Mouse (Mus musculus) hindbrain, embryonic 16.5 days (tissue): ENCODE data around the gene Camsap1. TPM values are rescaled to one million over a fixed set of nuclear protein-coding genes. Genes with fewer than 3 reads are reported as not detected.

ENCODE experiments used
- ATAC-seq: fragments of 200-750 bp; cut with Nextera tagmentation; 2 replicates; pipeline ENCODE4 v1.8.0; 2017; ENCODE audit warnings: moderate TSS enrichment, moderate library complexity
- H3K27ac ChIP-seq: fragments of 300-500 bp; sonication (generic); 2 replicates; pipeline ENCODE4 v1.5.1; 2014; ENCODE audit warnings: low read depth, mild to moderate bottlenecking, control low read depth, low read length, moderate library complexity
- H3K27me3 ChIP-seq: fragments of 300-500 bp; sonication (generic); replicated peaks from 2 replicates; pipeline ENCODE4 v1.6.1; 2014; ENCODE audit warnings: low read length; ENCODE audit not compliant: control insufficient read depth, insufficient read depth
- H3K36me3 ChIP-seq: fragments of 300-500 bp; sonication (generic); 2 replicates; pipeline ENCODE4 v1.6.1; 2014; ENCODE audit warnings: mild to moderate bottlenecking, low read length, moderate library complexity, mixed read lengths; ENCODE audit not compliant: control insufficient read depth, insufficient read depth
- H3K4me1 ChIP-seq: fragments of 300-500 bp; sonication (generic); 2 replicates; pipeline ENCODE4 v1.6.1; 2014; ENCODE audit warnings: low read depth, low read length; ENCODE audit not compliant: control insufficient read depth, insufficient read depth
- H3K4me2 ChIP-seq: fragments of 300-500 bp; sonication (generic); 2 replicates; pipeline ENCODE4 v1.6.1; 2014; ENCODE audit warnings: mild to moderate bottlenecking, low read length, control low read depth, moderate library complexity
- H3K4me3 ChIP-seq: fragments of 300-500 bp; sonication (generic); 2 replicates; pipeline ENCODE4 v1.5.1; 2014; ENCODE audit warnings: mild to moderate bottlenecking, low read length, control low read depth, moderate library complexity
- H3K9ac ChIP-seq: fragments of 300-500 bp; sonication (generic); 2 replicates; pipeline ENCODE4 v1.6.1; 2014; ENCODE audit warnings: low read depth, mild to moderate bottlenecking, control low read depth, low read length, moderate library complexity
- H3K9me3 ChIP-seq: fragments of 300-500 bp; sonication (generic); 2 replicates; pipeline ENCODE4 v1.6.1; 2014; ENCODE audit warnings: mild to moderate bottlenecking, low read length, moderate library complexity; ENCODE audit not compliant: control insufficient read depth
- WGBS: fragments of 180-500 bp; shearing (Covaris S2); extraction: QIAGEN DNeasy Blood & Tissue Kit; methylation state at CpG from one replicate; pipeline ENCODE4 v1.1.7; 2014; 5-methylcytosine and 5-hydroxymethylcytosine counted together
- polyA plus RNA-seq: library from polyadenylated mRNA; unstranded; fragments of >200 nt; fragmentation: Nextera tagmentation; extraction: Ambion mirVana; gene quantifications from 2 replicates; pipeline ENCODE4 v1.2.1, GENCODE M21; 2015

Gene Camsap1
- polyA plus RNA-seq, 1 experiment from 2014 or later, result 23.6 TPM

DNA sequence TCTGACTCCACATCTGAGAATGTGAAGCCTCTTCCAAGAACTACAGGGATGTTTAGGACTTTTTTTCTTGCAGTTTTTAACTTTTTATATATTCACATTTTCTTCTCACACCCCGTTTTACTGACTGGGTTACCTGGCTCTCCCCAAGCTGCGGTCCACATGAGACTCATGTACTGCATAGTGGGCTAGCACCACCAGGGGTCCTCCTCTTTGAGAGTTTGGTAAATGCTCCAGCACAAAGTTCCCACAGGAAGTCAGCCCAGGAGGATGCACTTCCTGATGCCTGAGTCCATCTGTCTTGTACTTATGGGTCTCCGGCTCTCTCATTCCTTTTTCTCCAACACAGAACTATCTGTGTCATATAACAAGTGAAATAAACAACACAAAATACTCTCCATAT is 35.1 kb downstream of the Camsap1 start:
- H3K4me2 ChIP-seq, result no peak overlapping the region
- WGBS, result 83% methylated on average over 3 of the region's 3 CpGs
- H3K27me3 ChIP-seq, result no peaks in the 10 kb centered on the region
- H3K36me3 ChIP-seq, result peaks cover 19% of the 10 kb centered on the region
- H3K9ac ChIP-seq, result no peak overlapping the region
- no peak overlapping the region for H3K27ac ChIP-seq
- no peak for ATAC-seq
- H3K4me1 ChIP-seq, result no peaks in the 10 kb centered on the region
- no peak overlapping the region for H3K4me3 ChIP-seq
- H3K9me3 ChIP-seq, result no peaks in the 10 kb centered on the region

GRCm38 (mm10) chr2:25943822-25944221 is 39.3 kb downstream of the Camsap1 start:
- 80% methylated on average over 2 of the region's 2 CpGs for WGBS
- ATAC-seq, result no peak
- Histone ChIP-seq H3K4me2 (no peak overlapping the region), H3K27ac (no peak overlapping the region), H3K4me3 (no peak overlapping the region), H3K27me3 (no peaks in the 10 kb centered on the region), H3K36me3 (peaks cover 31% of the 10 kb centered on the region), H3K4me1 (no peaks in the 10 kb centered on the region), H3K9ac (no peak overlapping the region), H3K9me3 (no peaks in the 10 kb centered on the region)

GRCm38 (mm10) chr2:25940503-25940902 is 42.6 kb downstream of the Camsap1 start:
- no peak for ATAC-seq
- Histone ChIP-seq H3K4me1 (no peaks in the 10 kb centered on the region), H3K27ac (no peak overlapping the region), H3K4me2 (no peak overlapping the region), H3K36me3 (peaks cover 41% of the 10 kb centered on the region), H3K9ac (no peak overlapping the region), H3K27me3 (no peaks in the 10 kb centered on the region), H3K4me3 (no peak overlapping the region), H3K9me3 (no peaks in the 10 kb centered on the region)
- 93% methylated on average over 6 of the region's 6 CpGs for WGBS

DNA sequence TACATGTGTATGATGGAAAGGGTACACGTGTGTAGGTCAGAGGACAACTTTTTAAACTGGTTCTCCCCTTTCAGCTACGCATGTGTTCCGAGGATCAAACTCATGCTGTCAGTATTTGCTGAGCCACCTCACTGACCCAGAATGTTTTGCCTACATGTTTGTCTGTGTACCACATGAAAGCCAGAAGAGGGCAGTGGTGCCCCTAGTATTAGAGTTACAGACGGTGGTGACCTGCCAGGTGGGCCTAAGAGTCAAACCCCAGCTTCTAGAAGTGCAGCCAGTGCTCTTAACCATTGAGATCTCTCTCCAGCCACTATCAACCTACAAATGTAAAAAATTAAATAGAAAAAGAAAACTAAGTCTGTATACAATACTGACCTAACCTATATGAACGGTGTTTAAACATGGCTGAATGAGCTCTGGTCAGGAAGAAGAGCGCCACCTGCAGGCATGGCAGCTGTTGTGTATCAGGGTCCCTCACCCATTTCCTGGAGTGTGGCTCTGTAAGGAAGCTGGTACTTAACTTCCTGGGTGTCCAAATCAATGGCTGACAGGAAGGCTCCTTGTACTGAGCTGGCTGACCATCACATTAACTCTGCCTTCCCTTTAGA is 51.7 kb downstream of the Camsap1 start:
- H3K4me1 ChIP-seq, result no peaks in the 10 kb centered on the region
- WGBS, result 84% methylated on average over 6 of the region's 6 CpGs
- ATAC-seq, result no peak
- no peaks in the 10 kb centered on the region for H3K9me3 ChIP-seq
- H3K9ac ChIP-seq, result no peak overlapping the region
- peaks cover 47% of the 10 kb centered on the region for H3K36me3 ChIP-seq
- H3K4me3 ChIP-seq, result no peak overlapping the region
- no peak overlapping the region for H3K4me2 ChIP-seq
- H3K27ac ChIP-seq, result no peak overlapping the region
- no peaks in the 10 kb centered on the region for H3K27me3 ChIP-seq

- H3K4me1 ChIP-seq, result no peaks in the 10 kb centered on the region
- 94% methylated on average over 7 of the region's 7 CpGs for WGBS
- no peak overlapping the region for H3K4me2 ChIP-seq
- no peak overlapping the region for H3K27ac ChIP-seq
- ATAC-seq, result no peak
- no peaks in the 10 kb centered on the region for H3K9me3 ChIP-seq
- H3K27me3 ChIP-seq, result no peaks in the 10 kb centered on the region
- H3K36me3 ChIP-seq, result peaks cover 24% of the 10 kb centered on the region
- no peak overlapping the region for H3K4me3 ChIP-seq
- no peak overlapping the region for H3K9ac ChIP-seq
Observed at GRCm38 (mm10) chr2:25927821-25928220, 55.3 kb downstream of the Camsap1 start.

DNA sequence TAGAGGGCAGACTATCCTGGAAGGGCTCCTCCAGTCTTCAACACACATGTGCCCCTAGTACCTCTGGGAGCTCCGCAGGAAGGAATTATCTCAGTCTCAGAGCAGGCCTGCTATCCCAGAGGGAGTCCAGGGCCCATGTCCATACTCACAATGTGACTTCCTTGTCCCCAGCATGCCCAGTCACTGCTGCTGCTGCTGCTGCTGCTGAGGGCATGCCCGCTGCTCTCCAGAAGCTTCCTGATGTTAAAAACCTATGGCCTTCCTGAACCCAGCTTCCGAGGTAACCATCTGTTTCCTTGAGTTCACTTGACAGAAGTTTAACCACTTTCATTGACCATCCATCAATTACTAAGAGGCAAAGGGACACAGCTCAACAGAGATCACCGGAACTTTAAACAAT is 58.1 kb downstream of the Camsap1 start:
- Histone ChIP-seq H3K36me3 (peaks cover 8% of the 10 kb centered on the region), H3K9ac (no peak overlapping the region), H3K4me1 (peaks cover 2% of the 10 kb centered on the region; the same call in 1 of the 2 replicates), H3K27ac (no peak overlapping the region), H3K9me3 (no peaks in the 10 kb centered on the region), H3K4me2 (no peak overlapping the region), H3K27me3 (no peaks in the 10 kb centered on the region), H3K4me3 (no peak overlapping the region)
- no peak for ATAC-seq
- WGBS, result 89% methylated on average over 4 of the region's 4 CpGs

DNA sequence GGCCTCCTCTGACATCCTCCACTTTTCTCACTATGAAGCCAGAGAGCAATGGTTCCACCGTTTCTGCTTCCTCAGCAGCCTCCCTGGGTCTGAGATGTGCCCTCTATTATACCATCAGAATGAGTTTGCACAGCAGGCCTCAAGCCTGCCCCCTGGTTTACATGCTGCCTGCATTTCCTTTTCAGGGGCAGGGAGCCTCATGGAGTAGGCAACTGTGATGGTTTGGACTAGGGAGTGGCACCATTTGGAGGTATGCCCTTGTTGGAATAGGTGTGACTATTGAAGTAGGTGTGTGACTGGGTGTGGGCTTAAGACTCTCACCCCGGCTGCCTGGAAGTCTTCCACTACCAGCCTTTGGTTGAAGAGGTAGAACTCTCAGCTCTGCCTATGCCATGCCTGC is 59.3 kb downstream of the Camsap1 start:
- 67% methylated on average over 2 of the region's 2 CpGs for WGBS
- H3K27me3 ChIP-seq, result no peaks in the 10 kb centered on the region
- H3K9me3 ChIP-seq, result no peaks in the 10 kb centered on the region
- H3K9ac ChIP-seq, result no peak overlapping the region
- no peak overlapping the region for H3K4me3 ChIP-seq
- peaks cover 3% of the 10 kb centered on the region; the same call in 1 of the 2 replicates for H3K4me1 ChIP-seq
- H3K27ac ChIP-seq, result no peak overlapping the region
- H3K4me2 ChIP-seq, result no peak overlapping the region
- peaks cover 2% of the 10 kb centered on the region; the same call in 1 of the 2 replicates for H3K36me3 ChIP-seq
- ATAC-seq, result no peak

- H3K27ac ChIP-seq, result no peak overlapping the region
- WGBS, result 64% methylated on average over 3 of the region's 3 CpGs
- no peak; the same call in 1 of the 2 replicates for ATAC-seq
Observed at GRCm38 (mm10) chr2:25919972-25920371, 63.1 kb downstream of the Camsap1 start.

GRCm38 (mm10) chr2:25918408-25918807 is 64.7 kb downstream of the Camsap1 start:
- no peak for ATAC-seq
- peaks cover 3% of the 10 kb centered on the region; the same call in 1 of the 2 replicates for H3K4me1 ChIP-seq

More at GRCm38 (mm10) chr2:25919972-25920371, 63.1 kb downstream of the Camsap1 start:
- Histone ChIP-seq H3K9me3 (no peaks in the 10 kb centered on the region), H3K36me3 (no peaks in the 10 kb centered on the region), H3K9ac (no peak overlapping the region), H3K4me3 (no peak overlapping the region), H3K4me2 (no peak overlapping the region), H3K4me1 (peaks cover 3% of the 10 kb centered on the region; the same call in 1 of the 2 replicates), H3K27me3 (no peaks in the 10 kb centered on the region)

More at GRCm38 (mm10) chr2:25918408-25918807, 64.7 kb downstream of the Camsap1 start:
- Histone ChIP-seq H3K27ac (no peak overlapping the region), H3K36me3 (no peaks in the 10 kb centered on the region), H3K4me2 (no peak overlapping the region), H3K27me3 (no peaks in the 10 kb centered on the region), H3K4me3 (no peak overlapping the region), H3K9me3 (no peaks in the 10 kb centered on the region), H3K9ac (no peak overlapping the region)
- WGBS, result 87% methylated on average over 2 of the region's 2 CpGs
